Mouse (Mus musculus) hindbrain, embryonic 16.5 days (tissue): ENCODE measurements around the gene Rdh12. TPM values are rescaled to one million over a fixed set of nuclear protein-coding genes. Genes with fewer than 3 reads are reported as not detected.

Experiments used
- polyA plus RNA-seq: library from polyadenylated mRNA; unstranded; fragments of >200 nt; fragmentation: Nextera tagmentation; extraction: Ambion mirVana; gene quantifications from 2 replicates; pipeline ENCODE4 v1.2.1, GENCODE M21; 2015

Gene Rdh12
- polyA plus RNA-seq, 1 experiment from 2014 or later = 1.5 TPM

Other genes with a start within 250 kb of the Rdh12 start
- gene Tmem229b, start 201.3 kb upstream of the Rdh12 start, polyA plus RNA-seq = 71.2 and 73.3 TPM in 2 replicates
- gene Plekhh1, start 179.8 kb upstream of the Rdh12 start, polyA plus RNA-seq = 1.5 and 2.3 TPM in 2 replicates
- 20.2 and 20.7 TPM in 2 replicates for gene Pigh, start 119.3 kb upstream of the Rdh12 start, polyA plus RNA-seq
- gene Arg2, start 78.1 kb upstream of the Rdh12 start, polyA plus RNA-seq = 27.9 and 29.1 TPM in 2 replicates
- 230 and 258 TPM in 2 replicates for gene Vti1b, start 36.2 kb upstream of the Rdh12 start, polyA plus RNA-seq
- 36.1 and 41.1 TPM in 2 replicates for gene Rdh11, start 16.6 kb upstream of the Rdh12 start, polyA plus RNA-seq
- 7.0 and 8.7 TPM in 2 replicates for gene Zfyve26, start 87.4 kb downstream of the Rdh12 start, polyA plus RNA-seq
- 1.9 and 2.7 TPM in 2 replicates for gene Rad51b, start 88.4 kb downstream of the Rdh12 start, polyA plus RNA-seq